Mouse (Mus musculus) kidney, embryonic 15.5 days (tissue): ENCODE measurements at regions not wholly inside any gene's neighbourhood (a gene's known extent, or its start where the extent isn't known, plus 50 kb on each side); places are given as distances from the start of the nearest gene placed in this dataset.
A peak's percentile ranks its signal among the peaks of the same experiment; 100 is the strongest.

Experiments used
- ATAC-seq: fragments of 200-750 bp; cut with Nextera tagmentation; replicated peaks from 2 replicates; pipeline ENCODE4 v1.8.0; 2017; ENCODE audit warnings: moderate TSS enrichment; ENCODE audit not compliant: low FRiP score
- H3K27ac ChIP-seq: fragments of 300-500 bp; sonication (generic); 2 replicates; pipeline ENCODE4 v1.5.1; 2015; ENCODE audit warnings: mild to moderate bottlenecking, inconsistent platforms
- H3K27me3 ChIP-seq: fragments of 300-500 bp; sonication (generic); 2 replicates; pipeline ENCODE4 v1.6.1; 2015; ENCODE audit warnings: inconsistent platforms
- H3K36me3 ChIP-seq: fragments of 300-500 bp; sonication (generic); 2 replicates; pipeline ENCODE4 v1.6.1; 2015; ENCODE audit warnings: inconsistent platforms
- H3K4me1 ChIP-seq: fragments of 300-500 bp; sonication (generic); 2 replicates; pipeline ENCODE4 v1.6.1; 2015; ENCODE audit warnings: inconsistent platforms
- H3K4me2 ChIP-seq: fragments of 300-500 bp; sonication (generic); 2 replicates; pipeline ENCODE4 v1.6.1; 2015; ENCODE audit warnings: moderate library complexity, mild to moderate bottlenecking, inconsistent platforms
- H3K4me3 ChIP-seq: fragments of 300-500 bp; sonication (generic); replicated peaks from 2 replicates; pipeline ENCODE4 v1.5.1; 2015; ENCODE audit warnings: mild to moderate bottlenecking, inconsistent platforms
- H3K9ac ChIP-seq: fragments of 300-500 bp; sonication (generic); 2 replicates; pipeline ENCODE4 v1.6.1; 2015; ENCODE audit warnings: mild to moderate bottlenecking, inconsistent platforms
- H3K9me3 ChIP-seq: fragments of 300-500 bp; sonication (generic); replicated peaks from 2 replicates; pipeline ENCODE4 v1.6.1; 2016; ENCODE audit warnings: inconsistent platforms
- WGBS: fragments of 180-500 bp; shearing (Covaris S2); methylation state at CpG from one replicate; pipeline ENCODE4 v1.1.7; 2015; ENCODE audit warnings: mixed read lengths; 5-methylcytosine and 5-hydroxymethylcytosine counted together

DNA sequence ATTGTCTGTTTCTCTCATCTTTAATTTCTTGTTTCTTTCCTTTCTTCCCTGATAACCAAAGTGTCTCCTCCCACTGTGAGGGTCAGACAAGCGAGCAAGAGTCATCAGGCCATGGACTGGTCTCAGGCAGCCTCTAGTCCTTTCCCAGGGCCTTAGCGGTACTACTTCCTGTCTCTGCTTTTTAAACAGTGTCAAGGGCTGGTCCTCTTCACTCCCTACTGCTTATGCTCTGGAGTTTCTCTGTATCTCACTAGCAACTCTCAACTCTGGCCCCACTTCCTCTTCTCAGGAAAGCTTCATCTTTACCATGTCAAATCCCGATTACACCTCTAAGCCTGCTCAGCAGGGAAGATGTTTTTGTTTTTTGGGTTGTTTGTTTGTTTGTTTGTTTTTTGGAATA, 124.1 kb downstream of the Pten start:
- H3K4me2 ChIP-seq: no peak overlapping the region
- H3K9me3 ChIP-seq: 0 out of 2 replicates have a peak, but pooled peaks cover 2% of the 10 kb centered on the region
- H3K36me3 ChIP-seq: no peaks in the 10 kb centered on the region
- H3K9ac ChIP-seq: no peak overlapping the region
- WGBS: 78% methylated on average over 3 of the region's 3 CpGs
- H3K4me3 ChIP-seq: no peak overlapping the region
- ATAC-seq: no peak
- peaks cover 16% of the 10 kb centered on the region for H3K4me1 ChIP-seq
- no peaks in the 10 kb centered on the region for H3K27me3 ChIP-seq
- H3K27ac ChIP-seq: no peak overlapping the region

DNA sequence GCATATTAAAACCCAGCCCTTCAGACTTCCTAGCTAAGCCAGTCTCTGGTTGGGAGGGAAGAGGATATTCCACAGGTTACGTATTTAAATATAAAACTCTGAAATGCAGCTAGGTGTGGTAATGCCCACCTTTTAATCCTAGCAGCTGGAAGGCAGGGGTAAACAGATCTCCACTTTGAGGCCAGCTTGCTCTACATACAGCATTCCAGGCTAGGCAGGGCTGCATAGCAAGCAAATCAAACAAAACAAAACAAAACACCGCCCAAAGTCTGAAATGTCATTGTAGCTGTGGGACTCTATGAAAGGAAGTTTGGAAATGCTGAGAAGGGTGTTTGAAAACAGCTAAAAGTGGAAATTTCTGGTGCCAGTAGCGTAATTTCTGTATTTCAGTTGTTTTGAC, 127.0 kb downstream of the Pten start:
- no peak overlapping the region for H3K4me3 ChIP-seq
- no peak for ATAC-seq
- peaks cover 24% of the 10 kb centered on the region for H3K4me1 ChIP-seq
- no peaks in the 10 kb centered on the region for H3K36me3 ChIP-seq
- 79% methylated on average over 3 of the region's 3 CpGs for WGBS
- H3K4me2 ChIP-seq: no peak overlapping the region
- H3K9me3 ChIP-seq: 0 out of 2 replicates have a peak, but pooled peaks cover 2% of the 10 kb centered on the region
- no peaks in the 10 kb centered on the region for H3K27me3 ChIP-seq
- H3K9ac ChIP-seq: no peak overlapping the region
- H3K27ac ChIP-seq: no peak overlapping the region

DNA sequence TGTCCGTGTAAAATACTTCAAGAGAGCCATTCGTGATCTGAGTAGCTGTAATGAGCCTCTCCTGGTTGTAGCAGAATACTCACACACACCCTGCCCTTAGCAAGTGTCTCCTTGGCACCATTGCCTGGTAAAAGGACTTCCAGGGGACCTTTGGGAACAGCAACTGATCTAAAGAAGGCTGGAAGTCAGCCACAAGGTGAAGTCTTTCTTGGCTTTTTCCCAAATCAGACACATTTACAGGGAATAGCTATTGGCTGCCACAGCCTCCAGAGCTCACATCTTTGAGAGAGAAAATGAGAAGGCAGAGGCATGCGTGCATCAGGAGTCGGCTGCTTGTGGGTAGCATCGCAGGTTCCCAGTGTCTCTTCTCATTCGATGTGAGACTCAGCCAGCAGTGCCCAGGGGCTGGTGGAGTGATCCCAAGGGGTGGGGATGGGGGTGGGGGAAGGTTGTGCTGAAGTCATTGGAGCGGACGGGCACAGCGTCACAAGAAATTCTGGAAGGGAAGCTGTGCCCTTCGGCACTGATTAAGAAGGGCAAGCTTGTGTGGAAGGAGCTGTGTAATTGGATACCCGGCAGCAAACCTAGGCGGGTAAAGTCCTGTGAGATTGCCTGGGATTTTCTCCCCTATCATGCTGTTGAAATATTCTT, 128.3 kb downstream of the Pten start:
- Histone ChIP-seq H3K4me3 (no peak overlapping the region), H3K9ac (no peak overlapping the region; the same call in 1 of the 2 replicates), H3K27me3 (no peaks in the 10 kb centered on the region), H3K4me2 (peak overlapping the region; percentile 45), H3K9me3 (no peaks in the 10 kb centered on the region), H3K4me1 (peaks cover 24% of the 10 kb centered on the region), H3K27ac (no peak overlapping the region), H3K36me3 (no peaks in the 10 kb centered on the region)
- 30% methylated on average over 12 of the region's 12 CpGs for WGBS
- ATAC-seq: peak; percentile 91

DNA sequence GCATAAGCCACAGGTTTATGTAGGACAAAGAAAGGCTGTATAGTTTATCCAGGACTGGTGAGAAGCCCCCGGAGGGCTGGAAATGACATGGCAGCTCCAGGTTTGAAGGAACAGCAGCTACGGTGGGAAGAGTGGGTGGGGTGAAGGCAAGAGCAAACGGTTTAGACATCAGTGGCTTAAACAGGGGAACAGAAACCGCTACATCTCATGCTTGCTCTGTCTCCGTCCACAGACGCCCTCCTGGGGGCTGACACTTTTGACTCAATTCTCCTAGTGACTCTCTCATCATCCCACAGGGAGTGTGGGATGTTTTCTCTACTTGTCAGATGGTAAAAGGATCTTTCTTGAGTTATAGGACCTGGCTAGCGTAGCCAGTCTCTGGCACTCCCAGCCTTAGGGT, 129.9 kb downstream of the Pten start:
- Histone ChIP-seq H3K9ac (no peak overlapping the region), H3K4me2 (no peak overlapping the region), H3K36me3 (no peaks in the 10 kb centered on the region), H3K27me3 (no peaks in the 10 kb centered on the region), H3K27ac (no peak overlapping the region), H3K4me3 (no peak overlapping the region), H3K4me1 (peaks cover 24% of the 10 kb centered on the region), H3K9me3 (no peaks in the 10 kb centered on the region)
- no peak for ATAC-seq
- WGBS: 36% methylated on average over 7 of the region's 7 CpGs

DNA sequence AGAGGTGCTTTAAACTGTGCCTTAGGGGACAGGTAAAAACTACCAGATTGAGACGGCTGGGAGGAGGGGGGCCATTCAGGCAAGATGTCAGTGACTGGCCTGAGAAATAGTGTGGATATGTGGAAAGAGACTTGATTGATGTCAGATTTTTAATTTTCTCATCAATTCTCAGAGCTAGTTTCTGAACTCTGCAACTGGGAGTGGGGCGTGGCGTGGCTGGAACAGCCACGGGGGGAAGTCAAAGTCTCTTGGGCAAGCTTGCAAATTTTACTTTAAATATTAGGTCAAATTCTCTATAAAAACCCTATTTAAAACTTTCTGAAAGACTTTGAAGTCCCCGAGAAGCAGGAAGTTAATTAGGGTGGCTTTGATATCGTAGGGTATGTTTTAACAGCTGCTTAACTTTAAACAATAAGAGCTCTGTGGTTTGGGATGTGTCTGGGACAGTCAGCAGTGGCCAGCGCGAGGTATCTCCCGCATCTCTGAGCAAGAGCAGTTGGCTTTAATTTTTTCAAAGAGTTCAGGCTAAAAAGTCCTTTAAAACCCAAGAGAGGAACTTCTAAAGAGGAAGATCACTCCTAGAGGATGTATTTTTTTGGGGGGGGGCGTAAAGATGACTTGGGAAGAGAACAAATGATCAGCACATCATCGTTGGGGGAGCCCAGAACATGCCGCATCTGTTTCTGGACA, 131.5 kb downstream of the Pten start:
- Histone ChIP-seq H3K27me3 (no peaks in the 10 kb centered on the region), H3K27ac (no peak overlapping the region), H3K4me1 (peaks cover 24% of the 10 kb centered on the region), H3K4me3 (no peak overlapping the region), H3K36me3 (no peaks in the 10 kb centered on the region), H3K9ac (no peak overlapping the region), H3K4me2 (no peak overlapping the region), H3K9me3 (no peaks in the 10 kb centered on the region)
- whole genome bisulfite sequencing: 48% methylated on average over 12 of the region's 12 CpGs
- ATAC-seq: no peak

DNA sequence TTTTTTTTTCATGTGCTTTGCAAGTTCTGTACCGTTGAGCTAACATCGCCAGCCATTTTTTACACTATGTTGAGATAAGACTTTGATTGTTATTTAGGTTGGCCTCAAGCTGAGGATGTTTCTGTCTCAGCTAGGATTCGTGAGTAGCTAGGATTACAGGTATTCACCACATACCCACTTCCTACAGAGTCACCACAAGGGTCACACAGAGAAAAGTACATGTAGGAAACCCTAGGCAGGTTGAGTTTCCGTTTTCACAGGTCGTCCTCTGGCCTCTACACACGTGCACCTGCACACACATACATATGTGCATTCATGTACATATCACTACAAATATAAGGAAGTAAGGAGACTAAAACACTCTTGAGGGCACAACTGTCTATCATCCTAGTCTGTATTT, 133.5 kb downstream of the Pten start:
- Histone ChIP-seq H3K4me2 (no peak overlapping the region), H3K9ac (no peak overlapping the region), H3K4me3 (no peak overlapping the region), H3K27me3 (no peaks in the 10 kb centered on the region), H3K27ac (no peak overlapping the region), H3K4me1 (peaks cover 15% of the 10 kb centered on the region), H3K36me3 (no peaks in the 10 kb centered on the region), H3K9me3 (no peaks in the 10 kb centered on the region)
- 83% methylated on average over 6 of the region's 6 CpGs for WGBS
- ATAC-seq: no peak

DNA sequence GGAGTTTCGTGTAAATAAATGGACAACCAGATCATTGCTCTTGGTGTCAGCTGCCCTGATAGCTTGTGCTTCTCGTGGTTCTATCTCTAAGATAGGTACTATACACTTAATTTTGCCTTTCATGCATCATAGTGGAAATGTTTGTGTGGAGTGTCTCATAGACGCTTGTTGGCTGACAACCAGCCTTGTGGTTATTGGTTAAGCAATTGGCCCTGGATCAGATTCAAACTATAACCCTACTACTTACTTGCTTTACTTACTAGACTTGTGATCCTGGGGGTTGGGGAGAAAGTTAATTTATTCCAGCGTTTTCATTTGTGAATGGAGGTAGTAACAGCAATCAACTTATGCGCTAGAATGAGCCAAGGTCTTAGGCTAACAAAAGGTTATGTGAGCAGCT, 135.2 kb downstream of the Pten start:
- Histone ChIP-seq H3K9me3 (no peaks in the 10 kb centered on the region), H3K4me3 (no peak overlapping the region), H3K36me3 (no peaks in the 10 kb centered on the region), H3K27me3 (no peaks in the 10 kb centered on the region), H3K9ac (no peak overlapping the region), H3K27ac (no peak overlapping the region), H3K4me2 (no peak overlapping the region), H3K4me1 (peaks cover 3% of the 10 kb centered on the region)
- ATAC-seq: no peak
- WGBS: 87% methylated on average over 5 of the region's 5 CpGs

DNA sequence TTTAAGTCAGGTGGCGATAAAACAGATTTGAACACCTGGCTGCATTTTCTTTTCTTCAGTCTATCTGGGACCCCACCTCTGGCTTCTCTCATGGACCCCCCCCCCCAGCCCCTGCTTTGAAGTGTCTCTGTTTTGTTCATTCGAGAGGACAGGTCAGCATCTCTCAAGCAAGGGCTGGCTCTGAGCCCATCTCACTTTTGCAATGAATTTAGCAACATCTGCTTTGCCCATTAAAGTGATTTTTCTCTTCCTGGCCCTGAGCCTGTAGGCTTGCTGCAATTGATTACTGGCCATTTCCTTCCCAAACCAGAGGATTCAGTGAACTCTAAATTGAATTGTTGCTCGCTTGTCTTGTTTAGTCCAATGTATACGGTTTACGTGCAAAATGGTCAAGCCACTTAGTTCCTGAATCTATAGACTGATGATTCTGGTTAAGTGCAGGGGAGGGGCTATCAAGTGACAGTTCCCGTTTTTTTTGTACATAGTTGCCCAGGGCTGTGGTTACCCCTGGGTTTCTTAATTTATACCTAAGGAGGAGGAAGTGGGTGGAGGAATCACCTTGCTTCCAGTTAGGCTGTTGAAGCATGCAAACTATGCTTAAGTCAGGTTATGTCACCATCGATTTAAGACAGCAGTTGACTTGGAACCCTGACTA, 146.3 kb downstream of the Pten start:
- no peak overlapping the region for H3K9ac ChIP-seq
- H3K4me2 ChIP-seq: no peak overlapping the region
- H3K36me3 ChIP-seq: no peaks in the 10 kb centered on the region
- H3K27ac ChIP-seq: no peak overlapping the region
- no peaks in the 10 kb centered on the region for H3K27me3 ChIP-seq
- peaks cover 24% of the 10 kb centered on the region for H3K4me1 ChIP-seq
- 40% methylated on average over 7 of the region's 7 CpGs for WGBS
- no peaks in the 10 kb centered on the region for H3K9me3 ChIP-seq
- no peak for ATAC-seq
- no peak overlapping the region for H3K4me3 ChIP-seq

DNA sequence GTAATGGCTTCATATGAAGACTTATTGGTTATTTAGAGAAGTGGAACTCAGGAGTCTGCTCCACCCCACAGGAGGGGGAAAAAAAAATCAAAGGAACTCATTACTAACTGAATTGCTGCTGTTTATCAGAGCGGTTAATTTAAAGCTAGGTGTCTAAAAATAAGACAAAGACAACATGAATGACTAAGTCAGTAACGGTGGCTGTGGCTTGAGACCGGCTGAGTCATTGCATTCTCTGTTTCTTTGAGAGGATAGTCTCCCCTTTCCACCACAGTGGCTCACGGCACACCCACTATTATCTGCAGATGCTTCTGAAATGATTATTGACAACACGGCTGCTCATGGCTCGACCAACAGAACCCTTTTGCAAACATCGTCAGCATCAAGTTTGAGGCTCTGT, 147.2 kb downstream of the Pten start:
- Histone ChIP-seq H3K27ac (no peak overlapping the region), H3K9ac (no peak overlapping the region), H3K27me3 (no peaks in the 10 kb centered on the region), H3K4me1 (peaks cover 24% of the 10 kb centered on the region), H3K36me3 (no peaks in the 10 kb centered on the region), H3K9me3 (no peaks in the 10 kb centered on the region), H3K4me3 (no peak overlapping the region), H3K4me2 (no peak overlapping the region; the same call in 1 of the 2 replicates)
- ATAC-seq: no peak
- 64% methylated on average over 7 of the region's 7 CpGs for WGBS

DNA sequence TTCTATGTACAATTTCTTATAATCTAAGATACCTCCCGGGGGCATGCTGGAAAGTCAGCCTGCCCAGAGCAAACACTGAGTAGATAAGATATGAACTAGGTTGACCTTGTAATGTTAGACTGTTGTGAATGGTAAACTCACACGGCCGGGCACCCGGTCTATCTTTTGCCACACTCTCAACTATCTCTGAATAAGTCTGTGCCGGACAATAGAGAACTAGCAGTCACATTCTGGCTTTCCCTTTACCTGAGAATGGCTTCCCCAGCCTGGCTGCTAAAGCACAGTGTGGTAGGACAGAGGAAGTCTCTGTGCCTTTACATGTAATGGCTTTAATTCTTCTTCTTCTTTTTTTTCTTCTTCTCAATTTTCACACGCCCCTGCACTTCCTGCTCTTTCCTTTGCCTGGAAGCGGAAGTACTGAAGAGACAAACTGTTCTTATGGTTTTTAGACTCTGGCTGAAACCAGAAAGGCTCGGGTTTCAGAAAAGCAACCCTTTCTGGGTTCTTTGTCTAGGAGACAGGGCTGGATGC, 148.7 kb downstream of the Pten start:
- Histone ChIP-seq H3K9me3 (no peaks in the 10 kb centered on the region), H3K27ac (no peak overlapping the region), H3K36me3 (no peaks in the 10 kb centered on the region), H3K4me2 (no peak overlapping the region), H3K4me1 (peaks cover 24% of the 10 kb centered on the region), H3K9ac (no peak overlapping the region), H3K4me3 (no peak overlapping the region), H3K27me3 (no peaks in the 10 kb centered on the region)
- no peak for ATAC-seq
- WGBS: 35% methylated on average over 8 of the region's 8 CpGs

DNA sequence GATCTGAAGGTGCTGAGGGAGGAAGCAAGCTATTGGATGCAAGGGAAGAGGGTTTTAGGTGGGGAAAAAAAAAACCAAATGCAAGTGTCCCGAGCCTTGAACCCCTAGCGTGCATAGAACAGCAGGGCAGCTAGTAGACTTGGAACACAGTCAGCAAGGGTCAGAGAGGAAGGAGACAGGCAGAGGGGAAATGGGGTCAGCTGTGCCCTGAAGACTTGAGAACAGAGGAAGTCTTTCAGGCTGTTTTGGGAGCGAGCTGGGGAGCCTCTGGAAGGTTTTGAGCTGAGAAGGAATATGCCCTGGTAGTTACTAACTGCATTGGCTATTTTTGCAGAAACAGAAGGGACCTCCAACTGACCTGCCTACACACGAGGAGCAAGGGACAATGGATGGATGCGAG, 149.5 kb downstream of the Pten start:
- H3K27ac ChIP-seq: no peak overlapping the region
- 71% methylated on average over 5 of the region's 5 CpGs for WGBS
- H3K4me3 ChIP-seq: no peak overlapping the region
- no peaks in the 10 kb centered on the region for H3K9me3 ChIP-seq
- no peak overlapping the region for H3K9ac ChIP-seq
- peaks cover 24% of the 10 kb centered on the region for H3K4me1 ChIP-seq
- no peaks in the 10 kb centered on the region for H3K27me3 ChIP-seq
- no peaks in the 10 kb centered on the region for H3K36me3 ChIP-seq
- ATAC-seq: no peak
- H3K4me2 ChIP-seq: no peak overlapping the region

DNA sequence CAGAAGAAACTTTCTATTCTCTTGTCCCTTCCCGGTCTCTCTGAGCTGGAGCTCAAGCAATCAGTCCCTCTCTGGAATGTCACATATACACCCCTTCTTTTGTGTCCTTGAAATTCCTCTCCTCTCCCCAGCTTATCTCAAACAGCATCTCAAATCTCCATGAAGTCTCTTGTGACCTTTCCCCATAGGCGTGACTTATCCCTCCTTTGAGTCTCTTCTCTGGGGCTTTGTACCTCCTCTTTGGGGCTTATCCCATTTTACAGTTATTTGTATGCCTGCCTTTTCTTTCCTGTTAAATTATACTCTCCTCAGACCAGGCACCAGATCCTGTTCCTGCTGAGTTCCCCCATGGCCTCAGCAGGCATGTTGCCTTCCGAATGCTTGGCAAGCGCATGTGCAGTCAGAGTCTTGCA, 152.8 kb downstream of the Pten start:
- H3K27me3 ChIP-seq: no peaks in the 10 kb centered on the region

More for the DNA sequence above, 152.8 kb downstream of the Pten start:
- peaks cover 10% of the 10 kb centered on the region; the same call in 1 of the 2 replicates for H3K4me1 ChIP-seq
- H3K9ac ChIP-seq: no peak overlapping the region
- no peak overlapping the region for H3K4me2 ChIP-seq
- H3K9me3 ChIP-seq: no peaks in the 10 kb centered on the region
- H3K36me3 ChIP-seq: no peaks in the 10 kb centered on the region
- no peak for ATAC-seq
- H3K4me3 ChIP-seq: no peak overlapping the region
- no peak overlapping the region for H3K27ac ChIP-seq
- WGBS: 72% methylated on average over 4 of the region's 4 CpGs
